Comparison of ENCODE assay signal across 27 mouse cellular contexts in the genomic region with DNA sequence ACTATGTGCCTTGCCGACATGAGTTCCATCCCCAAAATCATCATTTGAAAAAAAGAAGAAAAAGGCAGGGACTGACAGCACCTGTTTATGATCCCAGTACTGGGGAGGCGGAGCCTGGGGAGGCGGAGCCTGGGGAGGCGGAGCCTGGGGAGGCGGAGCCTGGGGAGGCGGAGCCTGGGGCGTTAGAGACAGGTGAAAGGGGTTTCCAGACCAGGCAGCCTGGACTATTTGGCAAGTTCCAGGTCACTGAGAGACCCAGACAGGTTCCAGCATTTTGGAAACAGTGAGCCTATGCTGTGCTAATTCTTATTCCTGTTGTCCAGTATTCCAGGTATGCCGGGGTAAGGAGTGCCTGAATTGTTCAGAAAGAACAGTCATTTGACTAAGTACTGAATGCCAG. TPM values are rescaled to one million over a fixed set of nuclear protein-coding genes. Genes with fewer than 3 reads are reported as not detected.
"Had no signal": no experiment of that assay in that cellular context is flagged by ENCODE, and none has a peak within 500 bp of the region (broad histone marks: within the 10 kb centered on the region; RNA-seq: fewer than 3 reads in every experiment).

A gene (plus strand): TSS at position 224 of the 400 bp plus-strand sequence.

- H3K36me3 ChIP-seq: midbrain, embryonic 10.5 days; midbrain, embryonic 12.5 days; neural tube, embryonic 13.5 days; neural tube, embryonic 15.5 days had no signal

- H3K4me1 ChIP-seq: midbrain, embryonic 12.5 days; neural tube, embryonic 13.5 days; neural tube, embryonic 15.5 days had no signal

- H3K27ac ChIP-seq: midbrain, embryonic 10.5 days; midbrain, embryonic 12.5 days; neural tube, embryonic 13.5 days; neural tube, embryonic 15.5 days had no signal

- H3K4me2 ChIP-seq: lung, embryonic 14.5 days; midbrain, embryonic 12.5 days; neural tube, embryonic 13.5 days; neural tube, embryonic 15.5 days had no signal

- ATAC-seq: midbrain, embryonic 16.5 days had no signal

- DNase-seq: lung, adult 18-20 months; lung, embryonic 14.5 days; lung, postnatal 10 days; lung, postnatal 4 days; midbrain, embryonic 14.5 days; retina, postnatal 1 day; right cerebral cortex, adult 18-20 months; right cerebral cortex, postnatal 25 days; right cerebral cortex, postnatal 4 days; spleen, adult 18-20 months; thymus, adult 18-20 months; thymus, postnatal 14 days; thymus, postnatal 36 days had no signal

- H3K4me3 ChIP-seq: midbrain, embryonic 10.5 days; midbrain, embryonic 12.5 days; myocyte; neural tube, embryonic 13.5 days; neural tube, embryonic 15.5 days had no signal

- H3K9me3 ChIP-seq: midbrain, embryonic 10.5 days; midbrain, embryonic 12.5 days; neural tube, embryonic 13.5 days; neural tube, embryonic 15.5 days had no signal

- H3K9ac ChIP-seq: lung, embryonic 14.5 days; midbrain, embryonic 12.5 days; neural tube, embryonic 13.5 days; neural tube, embryonic 15.5 days had no signal

RNA-seq across cellular contexts. Expression of the gene that starts here (rescaled TPM):
- total RNA-seq: megakaryocyte, adult 5-6 weeks; megakaryocyte-erythroid progenitor cell, adult 5-6 weeks had no signal
- polyA plus RNA-seq: lung, embryonic 14.5 days; lung, embryonic 16.5 days; midbrain, embryonic 10.5 days; midbrain, embryonic 12.5 days; midbrain, embryonic 14.5 days; midbrain, embryonic 16.5 days; myocyte; neural tube, embryonic 11.5 days; neural tube, embryonic 13.5 days; small intestine, adult 2 months; stomach, embryonic 14.5 days; stomach, embryonic 16.5 days; thymus, postnatal 0 days had no signal
